Mouse (Mus musculus) ES-E14 (cell line): ENCODE results near the gene Eps8l1.

ENCODE experiments used
- CHD2 ChIP-seq: IDR thresholded peaks from 2 replicates; pipeline ENCODE4 v1.6.1; 2014; ENCODE audit warnings: mild to moderate bottlenecking, low read depth, low read length, inconsistent platforms
- HCFC1 ChIP-seq: IDR thresholded peaks from 2 replicates; pipeline ENCODE4 v1.6.1; 2012; ENCODE audit warnings: low read length, inconsistent platforms, borderline replicate concordance; ENCODE audit not compliant: insufficient read depth
- MAFK ChIP-seq: IDR thresholded peaks from 2 replicates; pipeline ENCODE4 v1.6.1; 2014; ENCODE audit warnings: mild to moderate bottlenecking, low read depth, low read length, inconsistent platforms; ENCODE audit not compliant: insufficient read depth
- ZC3H11A ChIP-seq: IDR thresholded peaks from 2 replicates; pipeline ENCODE4 v1.6.1; 2012; ENCODE audit warnings: low read depth, mild to moderate bottlenecking, inconsistent platforms, low read length, borderline replicate concordance
- ZNF384 ChIP-seq: IDR thresholded peaks from 2 replicates; pipeline ENCODE4 v1.6.1; 2012; ENCODE audit warnings: low read depth, low read length, inconsistent platforms

DNA sequence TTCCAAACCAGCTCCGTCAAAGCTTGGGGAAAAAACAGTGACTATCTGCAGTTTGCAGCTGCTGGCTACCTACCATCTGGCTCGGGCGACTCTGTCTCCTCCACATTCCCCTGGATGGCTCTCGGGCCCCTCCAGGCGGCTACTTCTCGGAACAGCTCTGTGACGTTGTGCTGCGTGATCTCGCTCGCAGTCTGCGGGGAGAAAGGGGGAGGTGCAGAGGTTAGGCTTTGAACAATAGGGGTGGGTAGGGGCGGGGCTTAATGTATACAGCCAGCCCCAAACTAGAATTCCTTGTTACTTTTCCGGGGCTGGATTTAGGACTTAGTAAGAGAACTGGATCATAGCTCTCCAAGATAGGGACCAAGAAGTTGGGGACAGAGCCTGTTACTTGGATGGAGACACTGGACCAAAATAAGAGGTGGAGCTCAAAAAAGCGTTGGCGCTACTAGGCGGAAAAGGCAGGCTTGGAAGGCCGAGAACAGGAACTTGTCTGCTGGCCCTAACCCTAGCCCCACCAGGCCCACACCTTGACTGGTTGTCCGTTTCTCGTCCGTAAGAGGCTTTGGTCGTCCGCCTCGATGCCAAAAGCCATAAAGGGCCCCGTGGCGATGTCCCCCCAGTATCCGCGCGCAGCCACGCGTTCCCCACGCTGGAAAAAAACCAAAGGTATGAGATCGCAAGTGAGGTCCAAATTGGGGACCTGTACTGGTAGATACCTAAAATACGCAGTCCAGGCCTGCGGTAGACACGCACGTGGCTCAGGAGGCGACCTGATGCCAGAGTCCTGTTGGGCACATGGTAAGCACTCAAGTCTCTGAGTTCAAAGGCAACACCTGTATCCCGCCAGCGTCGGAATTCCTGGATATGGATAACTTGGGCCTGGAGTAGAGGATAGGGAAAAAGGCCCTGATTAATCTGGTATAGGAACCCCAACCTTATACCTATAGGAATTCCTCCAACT lies 66.1 kb downstream of the Eps8l1 start:
- peak; percentile 83 for TF ChIP-seq CHD2
- no peak for TF ChIP-seq HCFC1
- TF ChIP-seq ZNF384 = no peak
- no peak for TF ChIP-seq MAFK
- TF ChIP-seq ZC3H11A = peak; percentile 19; the same call in 1 of the 2 replicates
